Mouse (Mus musculus): Measurements from ENCODE around the gene Cactin.

Gene Cactin

GRCm38 (mm10) chr10:81342686-81343505, 22.0 kb downstream of the Cactin start, which contains the start of gene Gipc3:
TSS of gene Gipc3 (minus strand) at chr10:81343266.
- DNase-seq (ENCODE audit: low read depth, low spot score), result no peak

- no peak for DNase-seq (ENCODE audit: low read depth, low spot score)
Measured at GRCm38 (mm10) chr10:81344421-81345161, 23.7 kb downstream of the Cactin start.

GRCm38 (mm10) chr10:81345162-81345534, 24.2 kb downstream of the Cactin start:
- no peak for DNase-seq (ENCODE audit: low read depth, low spot score)

GRCm38 (mm10) chr10:81346453-81347067, 25.7 kb downstream of the Cactin start:
- DNase-seq (ENCODE audit: low read depth, low spot score), result peak; percentile 76

GRCm38 (mm10) chr10:81349146-81349545, 28.2 kb downstream of the Cactin start:
- no peak for DNase-seq (ENCODE audit: low read depth, low spot score)

GRCm38 (mm10) chr10:81349961-81350350, 29.1 kb downstream of the Cactin start:
- no peak for DNase-seq (ENCODE audit: low read depth, low spot score)

- DNase-seq (ENCODE audit: low read depth, low spot score), result peak; percentile 99
Measured at GRCm38 (mm10) chr10:81350351-81351063, 29.6 kb downstream of the Cactin start, which contains the start of gene Hmg20b. TSS of gene Hmg20b (minus strand) at chr10:81350480.

GRCm38 (mm10) chr10:81351678-81352291, 30.9 kb downstream of the Cactin start:
- DNase-seq (ENCODE audit: low read depth, low spot score), result no peak

GRCm38 (mm10) chr10:81354738-81355477, 34.0 kb downstream of the Cactin start:
- no peak for DNase-seq (ENCODE audit: low read depth, low spot score)

- no peak for DNase-seq (ENCODE audit: low read depth, low spot score)
Measured at GRCm38 (mm10) chr10:81355533-81355932, 34.6 kb downstream of the Cactin start.

- no peak for DNase-seq (ENCODE audit: low read depth, low spot score)
Measured at GRCm38 (mm10) chr10:81356352-81356990, 35.6 kb downstream of the Cactin start.

GRCm38 (mm10) chr10:81356991-81357844, 36.3 kb downstream of the Cactin start, which contains the start of gene Mfsd12:
TSS of gene Mfsd12 (plus strand) at chr10:81357491.
- peak; percentile 90 for DNase-seq (ENCODE audit: low read depth, low spot score)

GRCm38 (mm10) chr10:81358209-81358608, 37.3 kb downstream of the Cactin start:
- no peak for DNase-seq (ENCODE audit: low read depth, low spot score)

GRCm38 (mm10) chr10:81358841-81359240, 37.9 kb downstream of the Cactin start:
- no peak for DNase-seq (ENCODE audit: low read depth, low spot score)

GRCm38 (mm10) chr10:81360721-81361120, 39.8 kb downstream of the Cactin start:
- DNase-seq (ENCODE audit: low read depth, low spot score), result no peak

GRCm38 (mm10) chr10:81362336-81362949, 41.5 kb downstream of the Cactin start:
- DNase-seq (ENCODE audit: low read depth, low spot score), result no peak

- no peak for DNase-seq (ENCODE audit: low read depth, low spot score)
Measured at GRCm38 (mm10) chr10:81363436-81364346, 42.8 kb downstream of the Cactin start.
